Mouse (Mus musculus) intestine, postnatal 0 days (tissue): Measurements from ENCODE around the gene Rasgrf2. TPM values are rescaled to one million over a fixed set of nuclear protein-coding genes. Genes with fewer than 3 reads are reported as not detected.

ENCODE experiments used
- ATAC-seq: fragments of 200-750 bp; cut with Nextera tagmentation; 2 replicates; pipeline ENCODE4 v1.8.0; 2017; ENCODE audit warnings: mild to moderate bottlenecking, moderate TSS enrichment, moderate library complexity
- H3K27ac ChIP-seq: fragments of 300-500 bp; sonication (generic); 2 replicates; pipeline ENCODE4 v1.5.1; 2014; ENCODE audit warnings: mild to moderate bottlenecking, low read depth, low read length, moderate library complexity
- H3K27me3 ChIP-seq: fragments of 300-500 bp; sonication (generic); replicated peaks from 2 replicates; pipeline ENCODE4 v1.6.1; 2014; ENCODE audit warnings: low read length, mixed read lengths; ENCODE audit not compliant: control insufficient read depth, insufficient read depth
- H3K36me3 ChIP-seq: fragments of 300-500 bp; sonication (generic); 2 replicates; pipeline ENCODE4 v1.6.1; 2014; ENCODE audit warnings: mild to moderate bottlenecking, moderate library complexity; ENCODE audit not compliant: control insufficient read depth, insufficient read depth
- H3K4me1 ChIP-seq: fragments of 300-500 bp; sonication (generic); replicated peaks from 2 replicates; pipeline ENCODE4 v1.6.1; 2014; ENCODE audit warnings: antibody characterized with exemption, low read length, mixed read lengths; ENCODE audit not compliant: control insufficient read depth, insufficient read depth
- H3K4me2 ChIP-seq: fragments of 300-500 bp; sonication (generic); replicated peaks from 2 replicates; pipeline ENCODE4 v1.6.1; 2014; ENCODE audit warnings: low read depth, mild to moderate bottlenecking, moderate library complexity
- H3K4me3 ChIP-seq: fragments of 300-500 bp; sonication (generic); 2 replicates; pipeline ENCODE4 v1.5.1; 2014; ENCODE audit warnings: low read depth, low read length
- H3K9ac ChIP-seq: fragments of 300-500 bp; sonication (generic); 2 replicates; pipeline ENCODE4 v1.6.1; 2014; ENCODE audit warnings: mild to moderate bottlenecking, low read depth, low read length
- H3K9me3 ChIP-seq: fragments of 300-500 bp; sonication (generic); 2 replicates; pipeline ENCODE4 v1.6.1; 2016; ENCODE audit warnings: mixed run types; ENCODE audit not compliant: control insufficient read depth
- CTCF ChIP-seq: sonication (generic); IDR thresholded peaks from 2 replicates; pipeline ENCODE4 v1.5.1; 2016; ENCODE audit warnings: low read depth, mild to moderate bottlenecking, control low read depth, antibody characterized with exemption, moderate library complexity
- WGBS: fragments of 180-500 bp; shearing (Covaris S2); extraction: QIAGEN DNeasy Blood & Tissue Kit; methylation state at CpG from one replicate; pipeline ENCODE4 v1.1.7; 2014; 5-methylcytosine and 5-hydroxymethylcytosine counted together
- polyA plus RNA-seq: library from polyadenylated mRNA; unstranded; fragments of >200 nt; fragmentation: Nextera tagmentation; extraction: Ambion mirVana; gene quantifications from 2 replicates; pipeline ENCODE4 v1.2.1, GENCODE M21; 2015

Gene Rasgrf2
- polyA plus RNA-seq, 1 experiment from 2014 or later, result 2.9 TPM

DNA sequence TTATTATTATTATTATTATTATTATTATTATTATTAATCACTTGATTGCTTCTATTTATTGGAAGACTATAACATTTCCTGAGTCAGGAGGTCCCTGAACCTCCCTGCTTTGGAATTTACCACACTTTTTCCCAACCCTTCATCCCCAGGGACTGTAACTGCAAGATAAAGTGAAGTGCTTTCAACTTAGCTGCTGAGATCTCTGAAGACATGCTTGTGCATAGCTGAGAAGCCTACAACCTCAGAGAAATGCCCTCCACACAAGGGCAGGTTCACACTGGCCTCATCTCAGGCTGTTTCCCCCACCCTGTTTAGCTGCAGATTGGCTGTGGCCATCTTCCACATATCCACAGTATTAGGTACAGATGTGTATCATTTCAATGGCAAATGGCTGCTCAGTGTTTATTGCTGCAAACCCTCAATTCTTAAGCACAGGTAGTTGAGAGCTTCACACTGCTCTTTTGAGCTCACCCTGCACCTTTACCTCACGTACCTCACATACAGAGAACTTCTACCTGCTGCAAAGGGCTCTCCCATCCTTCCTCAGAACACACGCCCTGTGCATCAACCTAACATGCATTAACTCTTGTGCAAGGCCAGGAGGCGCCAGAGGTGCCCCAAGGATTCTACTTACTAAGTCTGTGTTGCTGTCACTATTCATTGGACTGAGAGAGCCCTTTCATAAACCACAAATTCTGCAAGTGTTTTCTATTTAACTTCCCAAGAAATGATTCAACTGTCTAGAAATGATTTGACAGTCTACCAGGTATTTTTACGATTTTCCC lies 202.7 kb downstream of the Rasgrf2 start:
- WGBS, result 76% methylated on average over 4 of the region's 4 CpGs
- no peak for ATAC-seq
- no peak overlapping the region for H3K4me3 ChIP-seq

GRCm38 (mm10) chr13:91921010-91921409 lies 210.4 kb downstream of the Rasgrf2 start:
- Histone ChIP-seq H3K36me3 (no peaks in the 10 kb centered on the region), H3K9ac (no peak overlapping the region), H3K4me3 (no peak overlapping the region), H3K9me3 (no peaks in the 10 kb centered on the region), H3K4me1 (no peaks in the 10 kb centered on the region), H3K27me3 (no peaks in the 10 kb centered on the region), H3K4me2 (no peak overlapping the region), H3K27ac (no peak overlapping the region)
- WGBS, result 66% methylated on average over 3 of the region's 3 CpGs
- ATAC-seq, result no peak
- no peak for TF ChIP-seq CTCF

More for the DNA sequence above, 202.7 kb downstream of the Rasgrf2 start:
- Histone ChIP-seq H3K27ac (no peak overlapping the region), H3K36me3 (no peaks in the 10 kb centered on the region), H3K9ac (no peak overlapping the region), H3K4me2 (no peak overlapping the region), H3K4me1 (no peaks in the 10 kb centered on the region; the same call in 1 of the 2 replicates), H3K9me3 (no peaks in the 10 kb centered on the region), H3K27me3 (no peaks in the 10 kb centered on the region)
- peak; percentile 61 for TF ChIP-seq CTCF

DNA sequence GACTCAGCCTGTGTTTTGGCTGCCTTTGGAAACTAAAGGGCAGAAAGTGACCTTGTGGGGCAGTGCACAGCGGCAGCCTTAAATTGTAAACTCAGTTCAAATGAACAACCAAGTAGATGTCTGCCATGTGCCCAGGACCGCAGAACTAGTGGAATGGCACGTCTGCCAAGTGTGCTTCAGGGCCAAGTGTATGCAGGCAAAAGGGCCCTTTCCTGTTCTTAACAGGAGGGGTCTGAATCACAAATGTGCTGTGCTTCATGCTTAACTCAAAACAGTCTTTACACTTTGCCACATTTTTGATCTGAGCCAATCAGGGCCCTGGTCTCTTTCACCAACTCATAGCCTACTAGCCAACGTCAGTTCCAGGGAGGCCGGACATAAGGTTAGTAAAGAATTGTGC lies 212.7 kb downstream of the Rasgrf2 start:
- TF ChIP-seq CTCF, result no peak
- Histone ChIP-seq H3K27me3 (no peaks in the 10 kb centered on the region), H3K4me2 (no peak overlapping the region), H3K9ac (no peak overlapping the region), H3K4me3 (no peak overlapping the region), H3K36me3 (no peaks in the 10 kb centered on the region), H3K27ac (no peak overlapping the region), H3K9me3 (no peaks in the 10 kb centered on the region), H3K4me1 (no peaks in the 10 kb centered on the region)
- no peak for ATAC-seq
- 91% methylated on average over 5 of the region's 5 CpGs for WGBS

GRCm38 (mm10) chr13:91917835-91918234 lies 213.6 kb downstream of the Rasgrf2 start:
- Histone ChIP-seq H3K27me3 (no peaks in the 10 kb centered on the region), H3K9me3 (no peaks in the 10 kb centered on the region), H3K36me3 (no peaks in the 10 kb centered on the region), H3K4me3 (no peak overlapping the region), H3K27ac (no peak overlapping the region), H3K4me2 (no peak overlapping the region), H3K4me1 (no peaks in the 10 kb centered on the region), H3K9ac (no peak overlapping the region)
- peak; percentile 27; the same call in 1 of the 2 replicates for TF ChIP-seq CTCF
- WGBS, result 85% methylated on average over 2 of the region's 2 CpGs
- ATAC-seq, result no peak

GRCm38 (mm10) chr13:91916308-91916707 lies 215.1 kb downstream of the Rasgrf2 start:
- H3K27me3 ChIP-seq, result no peaks in the 10 kb centered on the region
- H3K9ac ChIP-seq, result no peak overlapping the region
- H3K27ac ChIP-seq, result no peak overlapping the region
- WGBS, result 86% methylated on average over 5 of the region's 5 CpGs
- no peak for TF ChIP-seq CTCF
- H3K4me2 ChIP-seq, result no peak overlapping the region
- no peak overlapping the region for H3K4me3 ChIP-seq
- no peaks in the 10 kb centered on the region for H3K36me3 ChIP-seq
- no peak for ATAC-seq
- H3K4me1 ChIP-seq, result no peaks in the 10 kb centered on the region; the same call in 1 of the 2 replicates
- no peaks in the 10 kb centered on the region for H3K9me3 ChIP-seq

- no peaks in the 10 kb centered on the region for H3K36me3 ChIP-seq
- H3K27me3 ChIP-seq, result no peaks in the 10 kb centered on the region
- no peak overlapping the region for H3K27ac ChIP-seq
- WGBS, result 80% methylated on average over 6 of the region's 6 CpGs
- no peak overlapping the region for H3K4me3 ChIP-seq
- no peak for ATAC-seq
- peak; percentile 54 for TF ChIP-seq CTCF
- H3K9ac ChIP-seq, result no peak overlapping the region
- no peak overlapping the region for H3K4me2 ChIP-seq
- no peaks in the 10 kb centered on the region; the same call in 1 of the 2 replicates for H3K4me1 ChIP-seq
- H3K9me3 ChIP-seq, result no peaks in the 10 kb centered on the region
These were observed 215.7 kb downstream of the Rasgrf2 start for GRCm38 (mm10) chr13:91915582-91916239.
